Mouse (Mus musculus) heart, adult 11 months (tissue): Measurements from ENCODE around the gene 9430097D07Rik.
A peak's percentile ranks its signal among the peaks of the same experiment; 100 is the strongest.

ENCODE experiments used
- DNase-seq: peaks from one replicate; pipeline ENCODE4 v3.0.0; 2022

The 9430097D07Rik gene

GRCm38 (mm10) chr2:32556019-32556418, 19.5 kb downstream of the 9430097D07Rik start:
- no peak for DNase-seq

DNA sequence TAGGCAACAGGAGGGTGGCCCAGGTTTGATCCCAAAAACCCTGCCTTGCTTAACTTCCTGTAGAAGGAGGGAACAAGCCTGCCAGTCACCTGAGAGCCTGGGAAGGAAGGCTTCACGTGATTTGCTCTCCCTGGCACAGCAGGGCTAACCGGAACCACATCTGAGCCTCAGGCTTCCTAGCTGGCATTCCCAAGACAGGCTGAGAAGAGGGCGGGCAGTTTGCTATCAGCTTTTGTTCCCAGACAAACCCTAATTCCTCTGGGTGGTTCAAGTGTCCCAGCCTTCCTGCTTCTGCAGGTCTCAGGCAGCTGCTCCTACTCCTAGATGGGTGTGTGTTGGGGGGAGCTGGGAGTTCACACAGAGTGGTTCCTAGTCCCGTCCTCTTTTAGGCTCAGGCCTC, 20.0 kb downstream of the 9430097D07Rik start:
- DNase-seq, result no peak

GRCm38 (mm10) chr2:32553592-32554148, 21.8 kb downstream of the 9430097D07Rik start:
- no peak for DNase-seq

DNA sequence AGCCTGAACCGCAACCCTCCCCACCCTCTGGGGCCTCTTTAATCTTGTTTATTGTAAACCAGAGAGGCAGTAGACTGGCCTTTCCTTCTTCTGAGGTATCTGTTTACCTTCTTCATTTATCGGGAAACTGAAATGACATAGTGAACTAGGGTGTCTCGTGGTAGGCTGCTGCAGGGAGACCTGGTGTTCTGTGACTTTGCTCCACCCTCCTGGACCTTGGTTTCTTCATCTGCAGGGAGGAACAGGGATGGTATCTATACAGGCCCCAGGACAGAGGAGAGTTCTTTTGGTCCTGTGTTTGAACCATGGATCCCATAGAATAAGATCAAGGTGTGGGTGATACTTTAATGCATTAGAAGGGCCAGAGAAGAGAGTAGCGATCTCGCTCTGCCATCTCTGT, 24.2 kb downstream of the 9430097D07Rik start:
- DNase-seq, result no peak

DNA sequence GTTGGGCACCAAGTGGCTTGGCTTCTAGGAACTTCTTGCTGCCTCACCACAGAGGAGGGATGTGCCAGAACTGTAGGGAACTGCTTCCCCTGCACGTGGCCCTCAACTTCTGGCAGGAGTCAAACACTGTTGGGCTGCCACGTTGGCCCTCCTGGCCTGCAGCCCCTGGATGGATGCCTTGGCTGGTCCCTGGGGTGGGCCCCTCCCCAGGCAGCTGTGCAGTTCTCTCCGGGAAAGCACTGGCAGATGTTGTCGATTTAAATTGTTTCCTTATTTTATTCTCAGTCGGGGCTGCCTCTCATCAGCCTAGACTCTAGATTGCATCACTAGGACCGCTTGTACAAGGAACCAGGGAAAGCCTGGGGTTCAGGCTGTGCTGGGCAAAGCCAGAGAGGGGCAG, 25.7 kb downstream of the 9430097D07Rik start:
- DNase-seq, result peak; percentile 99

DNA sequence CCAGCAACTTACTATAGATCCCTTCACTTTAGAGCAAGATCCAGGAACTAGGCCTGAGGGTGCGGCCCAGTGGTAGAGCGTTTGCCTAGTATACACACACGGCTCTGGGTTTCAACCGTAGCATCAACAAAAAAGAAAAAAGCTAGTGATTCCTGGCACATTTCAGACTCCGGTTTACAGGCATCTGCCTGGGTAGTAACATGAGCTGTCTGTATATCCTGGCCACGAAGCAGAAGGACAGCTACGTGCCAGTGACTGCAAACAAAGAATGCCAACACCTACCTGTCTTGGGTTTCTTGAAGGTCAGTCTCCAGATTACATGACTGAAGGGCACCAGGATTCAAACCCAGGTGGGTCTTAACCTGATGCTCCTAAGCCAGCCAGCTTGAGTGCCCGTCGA, 26.3 kb downstream of the 9430097D07Rik start:
- no peak for DNase-seq

DNA sequence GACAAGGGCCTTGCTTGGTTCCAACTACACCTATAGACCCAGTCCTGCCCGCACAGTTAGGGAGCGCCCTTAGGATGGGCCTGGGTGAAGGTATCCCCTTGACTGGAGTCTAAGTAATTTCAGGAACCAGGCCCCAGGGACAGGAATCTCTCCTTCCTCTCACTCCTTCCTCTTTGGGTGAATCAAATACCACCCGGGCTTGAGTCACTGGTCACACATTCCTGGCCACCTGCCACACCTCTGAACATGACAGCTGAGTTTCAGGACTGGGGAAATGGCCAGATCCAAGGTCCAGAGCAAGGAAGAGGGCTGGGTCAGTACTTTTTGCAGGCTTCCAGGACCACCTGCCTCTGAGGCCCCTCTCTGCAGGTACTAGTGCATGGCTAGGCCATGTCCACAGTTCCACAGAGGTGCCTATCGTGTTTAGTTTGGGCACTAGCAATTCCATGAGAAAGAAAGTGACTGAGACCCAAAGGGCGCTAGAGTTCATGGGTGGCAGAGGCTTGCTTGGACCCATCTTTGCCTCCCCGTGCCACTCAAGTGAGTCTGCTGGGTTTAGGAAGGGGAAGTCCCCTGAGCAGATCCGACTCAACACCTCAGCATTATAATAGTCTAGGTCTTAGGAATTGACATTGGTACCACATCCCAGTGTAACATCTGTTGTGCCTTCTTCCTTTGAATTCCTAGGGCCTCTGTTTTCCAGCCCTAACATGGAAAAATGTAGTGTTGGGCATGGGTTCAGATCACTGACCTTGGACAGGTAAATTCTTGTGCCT, 27.3 kb downstream of the 9430097D07Rik start:
- DNase-seq, result peak; percentile 96

DNA sequence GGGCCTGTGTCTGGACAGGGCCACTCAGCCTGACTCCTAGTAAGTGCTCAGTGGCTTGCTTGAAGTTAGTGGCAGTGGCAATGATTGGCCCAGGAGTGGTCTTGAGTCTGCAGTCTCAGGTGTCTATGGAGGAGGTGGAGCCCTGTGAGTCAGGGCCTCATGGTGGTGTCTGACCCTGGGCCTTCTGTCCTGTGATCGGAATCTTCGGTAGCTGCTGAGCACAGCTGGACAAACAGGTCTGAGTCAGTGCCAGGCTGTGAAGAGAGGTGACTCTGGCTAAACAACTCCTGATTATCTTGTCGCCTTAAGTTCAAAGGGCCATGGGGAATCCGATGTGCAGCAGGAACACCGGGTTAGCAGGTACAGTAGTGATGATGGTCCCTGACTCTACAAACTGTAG, 28.1 kb downstream of the 9430097D07Rik start:
- DNase-seq, result no peak

DNA sequence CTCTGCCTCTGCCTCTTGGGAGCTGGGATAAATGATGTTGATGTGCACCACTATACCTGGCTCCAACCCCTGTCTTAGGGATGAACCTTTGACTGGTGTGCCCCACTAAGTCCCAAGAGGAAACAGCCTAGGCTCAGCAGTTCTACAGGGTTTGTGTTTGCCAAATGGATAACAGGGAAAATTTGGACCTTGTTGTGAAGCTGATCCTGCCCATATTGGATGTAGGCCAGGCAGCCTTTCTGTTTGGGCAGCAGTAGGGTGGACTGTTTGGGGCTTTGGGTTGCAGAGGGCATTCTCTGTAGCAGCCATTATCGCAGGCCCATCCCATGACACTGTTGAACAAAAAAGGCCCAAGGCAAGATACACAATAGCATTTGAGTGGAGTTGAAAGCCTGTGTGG, 28.5 kb downstream of the 9430097D07Rik start:
- no peak for DNase-seq

GRCm38 (mm10) chr2:32543031-32543449, 32.4 kb downstream of the 9430097D07Rik start:
- no peak for DNase-seq

GRCm38 (mm10) chr2:32541986-32542573, 33.4 kb downstream of the 9430097D07Rik start:
- peak; percentile 92 for DNase-seq

DNA sequence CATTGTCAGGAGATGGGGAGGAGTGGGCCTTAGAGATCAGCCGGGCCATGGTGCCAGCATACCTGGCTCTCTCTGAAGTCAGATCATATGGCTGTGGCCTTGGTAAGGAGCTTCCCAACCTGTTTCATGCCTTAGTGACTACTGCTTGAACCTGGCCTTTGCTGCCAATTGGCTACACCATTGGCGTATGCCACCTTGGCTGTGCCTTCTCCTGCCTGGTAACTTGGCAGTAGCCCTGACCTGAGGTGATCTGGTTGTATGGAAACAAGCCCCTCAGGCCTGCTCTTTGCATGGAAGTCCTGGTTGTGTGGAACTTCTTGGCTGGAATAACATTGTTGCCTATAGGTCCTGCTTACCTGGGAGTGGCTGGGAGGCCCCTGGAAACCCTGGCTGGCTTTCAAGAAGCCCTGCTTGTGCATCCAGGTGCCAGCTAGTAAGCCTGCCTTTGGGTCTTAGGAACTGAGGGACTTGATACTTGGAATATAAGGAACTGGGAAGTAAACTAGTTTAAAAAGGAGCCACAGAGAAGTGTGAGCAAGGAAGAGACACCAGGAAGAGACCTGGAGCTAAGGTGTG, 34.1 kb downstream of the 9430097D07Rik start:
- DNase-seq, result peak; percentile 90

DNA sequence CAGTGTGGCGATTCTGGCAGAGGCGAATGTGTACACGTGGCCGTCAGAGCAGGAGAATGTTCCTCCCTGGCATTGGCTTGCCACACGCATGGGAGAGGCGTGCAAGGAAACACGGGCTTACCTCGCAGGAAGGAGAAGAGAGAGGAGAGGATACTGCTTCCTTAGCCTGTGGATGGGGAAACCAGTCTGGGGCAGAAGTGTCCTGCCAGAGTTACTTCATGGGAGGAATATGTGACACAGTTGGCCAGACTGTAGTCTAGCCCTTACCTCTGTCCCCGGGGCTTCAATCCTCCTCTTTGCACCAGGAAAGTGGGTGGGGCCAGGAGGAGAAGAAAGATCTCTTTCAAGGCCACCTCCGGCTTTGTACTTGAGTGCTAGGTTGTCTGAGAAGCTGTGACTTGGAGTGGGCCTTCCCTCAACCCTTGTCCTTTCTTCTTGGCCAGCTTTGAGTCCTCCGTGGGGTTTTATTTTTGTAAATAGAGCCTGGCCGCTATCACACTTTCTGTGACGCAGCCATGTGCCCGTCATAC, 36.0 kb downstream of the 9430097D07Rik start:
- peak; percentile 91 for DNase-seq

- peak; percentile 93 for DNase-seq
Measured at GRCm38 (mm10) chr2:32538461-32538860, 37.0 kb downstream of the 9430097D07Rik start.

DNA sequence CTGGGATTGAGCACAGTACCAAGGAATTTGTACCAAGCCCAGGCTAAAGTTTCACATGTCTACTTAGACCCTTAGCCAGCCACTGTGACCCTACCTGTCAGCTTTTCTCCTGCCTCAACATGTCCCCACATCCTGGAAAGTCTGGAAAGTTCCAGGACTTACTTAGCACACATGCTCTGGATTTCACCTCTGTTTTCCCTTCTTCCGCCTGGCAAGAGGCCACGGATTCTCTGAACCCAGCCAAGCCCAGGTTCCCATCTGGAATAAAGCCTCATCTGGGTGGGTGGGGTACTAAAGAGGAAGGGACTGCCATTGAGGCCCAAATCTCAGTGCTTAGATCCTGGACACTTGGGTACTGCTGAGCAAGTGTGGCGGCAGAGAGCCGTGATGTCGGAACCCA, 37.5 kb downstream of the 9430097D07Rik start:
- DNase-seq, result peak; percentile 96

GRCm38 (mm10) chr2:32537360-32537905, 38.1 kb downstream of the 9430097D07Rik start:
- peak; percentile 96 for DNase-seq

- DNase-seq, result peak; percentile 97
Measured at GRCm38 (mm10) chr2:32536634-32537359, 38.7 kb downstream of the 9430097D07Rik start.

GRCm38 (mm10) chr2:32536086-32536633, 39.3 kb downstream of the 9430097D07Rik start:
- peak; percentile 94 for DNase-seq

GRCm38 (mm10) chr2:32535501-32535991, 39.9 kb downstream of the 9430097D07Rik start:
- peak; percentile 96 for DNase-seq

DNA sequence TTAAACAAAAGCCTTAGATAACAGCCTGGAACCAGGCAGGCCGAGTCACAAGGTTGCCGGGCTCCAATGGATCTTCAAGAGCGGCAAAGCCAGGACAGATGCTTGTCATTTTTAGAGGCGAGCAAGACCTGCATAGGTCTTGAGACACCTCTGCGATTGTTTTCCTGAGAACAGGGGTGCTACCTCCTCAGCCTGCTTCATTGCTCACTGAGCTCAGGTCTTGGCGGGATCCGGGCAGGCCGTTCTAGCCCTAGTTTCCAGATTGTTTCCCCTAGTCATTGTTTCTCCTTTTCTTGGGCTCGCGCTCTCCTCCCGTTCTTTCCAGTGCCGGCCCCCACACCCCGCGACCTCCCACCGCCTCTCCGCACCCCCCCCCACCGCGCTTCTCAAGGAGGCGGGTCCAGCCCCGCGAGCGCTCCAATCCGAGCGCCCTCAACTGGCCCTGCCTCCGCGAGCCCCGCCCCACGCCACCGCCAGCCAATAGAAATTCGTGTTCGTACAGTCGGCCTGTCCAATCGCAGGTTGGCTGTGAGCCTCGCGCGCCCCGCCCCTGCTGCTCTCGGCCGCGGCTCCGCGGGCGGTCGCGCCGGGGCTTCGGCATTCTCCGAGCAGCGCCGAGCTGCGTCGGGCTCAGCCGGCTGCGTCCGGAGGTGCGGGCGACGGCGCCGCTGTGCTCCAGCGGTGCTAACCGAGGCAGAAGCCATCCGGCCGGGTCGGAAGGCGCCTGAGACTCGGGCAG, 40.6 kb downstream of the 9430097D07Rik start, which contains the start of gene Fam102a:
Gene Fam102a (plus strand): TSS at position 600 of the 739 bp plus-strand sequence.
- DNase-seq, result peak; percentile 100
